Mouse (Mus musculus): ENCODE results near the gene Ppp1r16b.

- TF ChIP-seq CTCF (IDR thresholded peaks at IDR 0.05; ENCODE audit: low read depth, low read length) (no peak), TAL1 (conservative IDR thresholded peaks at IDR 0.05; ENCODE audit: low read depth, low read length) (no peak), GATA2 (IDR thresholded peaks at IDR 0.05; ENCODE audit: borderline replicate concordance, low read depth, low read length) (no peak)
These were observed 31.3 kb downstream of the Ppp1r16b start for GRCm38 (mm10) chr2:158696451-158696850.
